Mouse (Mus musculus) spleen, adult 2 months (tissue): ENCODE results near the gene Ano10. TPM values are rescaled to one million over a fixed set of nuclear protein-coding genes. Genes with fewer than 3 reads are reported as not detected.
"Not testable (repeated sequence)": the region's sequence is repeated elsewhere in the genome, so short reads cannot be mapped to it uniquely, and the experiment has no call there.

ENCODE experiments used
- DNase-seq, 2 experiments: peaks; one replicate each; pipeline versions ENCODE4 v3.0.0 to v3.0.0-alpha.2; 2012 to 2021; ENCODE audit warnings: low spot score in 2 of 2, low read depth in 1 of 2
- H3K27ac ChIP-seq: fragments of 200-500 bp; 2 replicates; pipeline ENCODE4 v1.5.1; 2012; ENCODE audit warnings: low read length, inconsistent platforms; ENCODE audit not compliant: insufficient read depth
- H3K27me3 ChIP-seq: fragments of 200-500 bp; 2 replicates; pipeline ENCODE4 v1.6.1; 2012; ENCODE audit warnings: mild to moderate bottlenecking, moderate library complexity, low read length, inconsistent platforms; ENCODE audit not compliant: control insufficient read depth, insufficient read depth
- H3K36me3 ChIP-seq: fragments of 200-500 bp; 2 replicates; pipeline ENCODE4 v1.6.1; 2012; ENCODE audit warnings: mild to moderate bottlenecking, low read length, inconsistent platforms; ENCODE audit not compliant: control insufficient read depth, insufficient read depth
- H3K4me1 ChIP-seq: fragments of 200-500 bp; 2 replicates; pipeline ENCODE4 v1.6.1; 2011; ENCODE audit warnings: inconsistent platforms; ENCODE audit not compliant: control insufficient read depth, insufficient read depth, insufficient read length
- H3K4me3 ChIP-seq: fragments of 200-500 bp; 2 replicates; pipeline ENCODE4 v1.5.1; 2011; ENCODE audit warnings: mild to moderate bottlenecking, inconsistent platforms; ENCODE audit not compliant: insufficient read depth, insufficient read length; ENCODE audit errors: extremely low read depth
- CTCF ChIP-seq: fragments of 200-500 bp; IDR thresholded peaks from 2 replicates; pipeline ENCODE4 v1.5.1; 2011; ENCODE audit warnings: mild to moderate bottlenecking, inconsistent platforms; ENCODE audit not compliant: insufficient read depth, insufficient read length, insufficient replicate concordance; ENCODE audit errors: extremely low read depth
- POLR2A ChIP-seq: fragments of 200-500 bp; IDR thresholded peaks from 2 replicates; pipeline ENCODE4 v1.6.1; 2011; ENCODE audit warnings: low read depth, low read length, inconsistent platforms
- WGBS: fragments of 180-500 bp; shearing (Covaris S2); methylation state at CpG from one replicate; pipeline ENCODE4 v1.1.7; 2018; 5-methylcytosine and 5-hydroxymethylcytosine counted together
- polyA plus RNA-seq: library from polyadenylated mRNA; depleted of rRNA; stranded (reverse); fragments of >200 nt; gene quantifications from 2 replicates; pipeline ENCODE4 v1.2.3, GENCODE M21; 2012

The Ano10 gene
- polyA plus RNA-seq, 1 experiment: 20.8 TPM

DNA sequence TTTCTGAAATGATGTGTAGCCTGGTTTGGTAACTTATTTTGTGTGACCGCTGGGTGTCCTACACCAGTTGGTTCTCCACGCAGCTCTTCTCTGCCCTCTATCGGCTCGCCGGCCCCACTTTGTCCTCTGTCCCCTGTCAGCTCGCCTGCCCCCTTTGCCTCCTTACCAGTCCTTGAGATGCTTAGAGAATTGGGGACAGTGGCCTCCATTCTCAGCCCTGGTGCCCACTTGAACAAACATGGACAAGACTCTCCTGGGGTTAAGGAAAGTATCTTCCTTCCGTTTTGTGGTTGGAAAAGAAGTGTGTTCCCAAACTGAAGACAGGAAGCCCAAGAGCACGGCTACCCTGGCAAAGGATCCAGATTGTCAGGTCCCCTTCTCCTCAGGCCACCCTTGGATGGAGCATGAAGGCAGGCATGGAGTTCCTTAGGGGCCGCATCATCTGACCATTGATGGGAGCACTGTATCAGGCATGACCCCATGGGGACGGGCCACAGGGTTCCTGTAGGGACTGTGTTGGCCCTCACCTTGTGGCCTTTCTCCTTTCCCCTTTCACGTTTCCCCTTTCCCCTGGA is 121.5 kb downstream of the Ano10 start:
- DNase-seq: no peak
- no peak overlapping the region for H3K27ac ChIP-seq
- no peaks in the 10 kb centered on the region for H3K4me1 ChIP-seq
- no peak overlapping the region for H3K4me3 ChIP-seq
- WGBS: 86% methylated on average over 11 of the region's 11 CpGs
- H3K36me3 ChIP-seq: no peaks in the 10 kb centered on the region; the same call in 1 of the 2 replicates
- TF ChIP-seq POLR2A (no peak), CTCF (no peak)
- no peaks in the 10 kb centered on the region for H3K27me3 ChIP-seq

DNA sequence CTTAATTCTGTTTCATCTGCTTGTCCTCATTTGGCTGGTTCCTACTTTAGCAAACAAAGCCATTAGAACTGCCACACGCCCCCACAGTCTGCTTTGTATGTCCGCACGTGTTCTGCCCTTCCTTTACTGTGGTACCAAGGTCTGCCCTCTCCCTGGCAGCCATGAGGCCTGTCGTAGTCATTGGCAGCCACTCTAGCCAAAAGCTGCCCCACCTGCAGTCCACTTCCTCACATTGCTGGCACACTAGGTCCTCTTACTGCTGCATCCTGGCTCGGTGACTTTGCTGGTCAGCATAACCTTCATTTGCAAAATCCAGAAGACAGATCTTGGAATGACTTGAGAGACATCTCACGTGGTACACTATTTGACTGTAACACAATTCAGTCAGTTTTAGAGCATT is 124.3 kb downstream of the Ano10 start:
- no peak overlapping the region for H3K4me3 ChIP-seq
- TF ChIP-seq POLR2A (no peak), CTCF (no peak)
- 83% methylated on average over 6 of the region's 6 CpGs for WGBS
- no peaks in the 10 kb centered on the region for H3K4me1 ChIP-seq
- H3K36me3 ChIP-seq: peaks cover 12% of the 10 kb centered on the region
- no peak overlapping the region for H3K27ac ChIP-seq
- no peaks in the 10 kb centered on the region for H3K27me3 ChIP-seq
- DNase-seq: no peak

DNA sequence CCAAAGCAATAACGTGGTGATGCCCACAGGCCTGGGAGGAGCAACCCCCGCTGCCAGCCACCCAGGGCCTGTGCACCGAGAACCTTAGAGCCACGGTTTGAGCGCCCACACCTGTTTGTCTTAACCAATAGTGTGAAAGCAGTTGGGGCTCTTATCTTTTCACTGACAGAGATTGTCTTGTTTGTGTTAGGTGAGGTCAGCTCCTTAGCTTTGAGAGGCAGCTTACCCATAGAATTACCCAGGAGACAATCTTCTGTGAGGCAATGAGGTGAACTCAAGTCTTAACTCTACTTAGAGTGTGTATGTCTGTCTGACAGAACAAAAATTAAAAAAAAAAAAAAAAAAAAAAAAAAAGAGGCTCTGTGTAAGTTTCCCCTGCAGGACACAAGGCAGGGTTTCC is 126.5 kb downstream of the Ano10 start:
- not testable (repeated sequence) for H3K4me3 ChIP-seq, H3K4me1 ChIP-seq, H3K27ac ChIP-seq, H3K27me3 ChIP-seq, DNase-seq
- 87% methylated on average over 5 of the region's 5 CpGs for WGBS
- H3K36me3 ChIP-seq: peaks cover 27% of the 10 kb centered on the region

DNA sequence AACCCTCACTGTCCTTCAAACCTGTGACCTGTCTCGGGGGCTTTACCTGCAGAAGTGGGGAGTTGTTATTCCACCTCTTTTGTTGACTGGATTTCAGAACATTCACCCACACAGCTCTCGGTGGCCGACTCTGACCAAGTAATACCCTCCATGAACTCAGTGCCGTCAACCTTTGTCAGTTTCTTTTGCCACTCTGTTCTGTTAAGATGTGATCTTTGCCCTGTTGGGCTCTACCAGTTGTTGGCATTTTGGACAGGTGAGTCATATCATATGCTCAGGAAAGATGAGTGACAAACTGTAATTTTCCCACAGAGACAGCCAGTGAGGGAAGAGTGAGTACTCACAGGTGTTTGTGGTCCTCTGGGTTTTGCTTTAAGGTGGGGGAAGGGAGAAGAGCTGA is 129.7 kb downstream of the Ano10 start:
- H3K27ac ChIP-seq: no peak overlapping the region
- no peak overlapping the region for H3K4me3 ChIP-seq
- TF ChIP-seq POLR2A (no peak), CTCF (no peak)
- no peak for DNase-seq
- peaks cover 34% of the 10 kb centered on the region for H3K36me3 ChIP-seq
- WGBS: 96% methylated on average over 4 of the region's 4 CpGs
- no peaks in the 10 kb centered on the region for H3K27me3 ChIP-seq
- no peaks in the 10 kb centered on the region for H3K4me1 ChIP-seq

DNA sequence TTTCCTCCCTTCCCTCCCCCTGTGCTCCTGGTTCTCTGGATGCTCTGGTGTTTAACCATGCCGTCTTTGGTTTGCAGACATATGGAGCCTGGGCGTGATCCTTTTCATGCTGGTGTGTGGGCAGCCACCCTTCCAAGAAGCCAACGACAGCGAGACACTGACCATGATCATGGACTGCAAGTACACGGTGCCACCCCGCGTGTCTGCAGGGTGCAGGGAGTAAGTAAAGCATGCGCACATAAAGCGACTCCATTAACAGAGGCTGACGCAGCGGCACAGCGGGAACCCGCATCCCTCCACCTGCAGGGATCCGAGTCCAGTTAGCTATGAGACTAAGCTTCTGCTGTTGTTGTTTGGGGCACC is 137.2 kb downstream of the Ano10 start:
- no peak for DNase-seq
- H3K27ac ChIP-seq: no peak overlapping the region
- TF ChIP-seq POLR2A (no peak), CTCF (no peak)
- 95% methylated on average over 14 of the region's 14 CpGs for WGBS
- H3K36me3 ChIP-seq: peaks cover 14% of the 10 kb centered on the region
- H3K4me1 ChIP-seq: no peaks in the 10 kb centered on the region
- no peaks in the 10 kb centered on the region for H3K27me3 ChIP-seq
- no peak overlapping the region for H3K4me3 ChIP-seq

DNA sequence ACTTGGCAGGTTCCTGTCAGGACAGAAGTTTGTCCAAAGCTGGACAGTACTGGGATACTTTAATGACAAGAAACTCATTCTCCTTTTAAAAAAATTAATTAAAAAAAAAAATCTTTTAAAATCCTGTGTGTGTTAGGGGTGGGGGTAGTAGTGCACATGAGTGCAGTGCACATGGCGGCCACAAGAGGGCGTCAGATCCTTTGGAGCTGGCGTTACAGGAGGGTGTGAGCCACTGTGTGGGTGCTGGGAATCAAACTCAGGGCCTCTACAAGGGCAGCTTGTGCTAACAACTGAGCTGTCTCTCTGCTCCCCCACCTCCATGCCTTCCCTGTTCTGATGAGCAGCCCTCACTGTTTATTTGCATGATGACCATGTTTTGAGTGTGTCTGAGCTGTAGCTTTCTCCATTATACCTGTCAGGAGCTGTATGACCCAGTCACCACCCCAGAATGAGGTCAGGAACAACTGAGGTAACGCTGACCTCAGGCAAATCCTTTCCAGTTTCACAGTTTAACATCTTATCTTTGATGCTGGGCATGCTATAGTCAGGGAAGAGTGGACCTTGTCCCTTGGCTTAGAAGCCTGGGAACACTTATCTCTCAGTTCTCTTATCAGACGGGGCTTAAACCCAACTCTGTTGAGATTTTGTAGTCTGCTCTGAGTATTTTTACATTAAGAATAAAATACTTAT is 137.7 kb downstream of the Ano10 start:
- 92% methylated on average over 5 of the region's 5 CpGs for WGBS
- H3K4me3 ChIP-seq: no peak overlapping the region
- DNase-seq: no peak
- H3K36me3 ChIP-seq: peaks cover 14% of the 10 kb centered on the region
- no peak overlapping the region for H3K27ac ChIP-seq
- H3K27me3 ChIP-seq: no peaks in the 10 kb centered on the region
- TF ChIP-seq CTCF: peak; percentile 38; the same call in 1 of the 2 replicates
- no peak for TF ChIP-seq POLR2A
- H3K4me1 ChIP-seq: no peaks in the 10 kb centered on the region

DNA sequence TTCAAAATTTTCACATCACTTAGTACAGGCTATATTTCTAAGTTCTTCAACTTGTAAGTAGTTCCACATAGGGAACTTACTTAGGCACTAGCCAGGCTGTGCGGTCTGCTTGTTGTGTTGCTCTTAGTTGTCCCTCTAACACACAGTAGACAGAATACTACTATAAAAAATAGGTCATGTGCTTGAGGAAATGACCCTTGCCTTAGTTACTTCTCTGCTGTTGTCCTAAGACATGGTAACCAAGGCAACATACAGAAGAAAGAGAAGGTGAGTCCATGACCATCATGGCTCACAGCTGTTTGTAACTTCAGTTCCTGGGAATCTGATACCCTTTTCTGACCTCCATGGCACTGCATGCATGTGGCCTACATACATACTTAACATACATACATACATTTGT is 139.0 kb downstream of the Ano10 start:
- Histone ChIP-seq H3K4me1 (no peaks in the 10 kb centered on the region; the same call in 1 of the 2 replicates), H3K27ac (no peak overlapping the region), H3K27me3 (no peaks in the 10 kb centered on the region), H3K36me3 (peaks cover 10% of the 10 kb centered on the region), H3K4me3 (no peak overlapping the region)
- TF ChIP-seq CTCF: no peak
- TF ChIP-seq POLR2A: no peak
- DNase-seq: no peak
- 92% methylated on average over 1 of the region's 1 CpGs for WGBS
